ENCODE assay signal across 9 mouse cellular contexts in genomic region chr10:58383761-58384160, GRCm38 (mm10).
DNase-seq lines count a peak whose midpoint lies in the region; ATAC-seq and TF ChIP-seq lines count a peak whose summit lies in the region.
"Had no signal": no experiment of that assay in that cellular context is flagged by ENCODE, and none has a peak within 500 bp of the region (broad histone marks: within the 10 kb centered on the region; RNA-seq: fewer than 3 reads in every experiment).

No protein-coding gene starts in this region.

- intact Hi-C loops in gastrocnemius, adult 2 months (cut with DNase I): no loop called here

- no peak for TF ChIP-seq CTCF in gastrocnemius, adult 2 months (IDR thresholded peaks at IDR 0.05)
- no peak for TF ChIP-seq CTCF in cortical plate, adult 2 months (IDR thresholded peaks at IDR 0.05; ENCODE audit: extremely low read depth, insufficient read depth, low read length)
- TF ChIP-seq CTCF in olfactory bulb, adult 2 months (IDR thresholded peaks at IDR 0.05; ENCODE audit: insufficient read depth, low read depth, low read length): no peak
- no peak for TF ChIP-seq CTCF in liver, postnatal 0 days (IDR thresholded peaks at IDR 0.05; ENCODE audit: low read depth)

- no peak overlapping the region for H3K4me2 ChIP-seq in limb, embryonic 14.5 days (replicated peaks; ENCODE audit: low read depth, low read length, severe bottlenecking)
- no peak overlapping the region for H3K4me2 ChIP-seq in liver, postnatal 0 days (ENCODE audit: low read depth, low read length)

- H3K9me3 ChIP-seq in limb, embryonic 14.5 days (ENCODE audit: control insufficient read depth, low read length): no peaks in the 10 kb centered on the region
- no peaks in the 10 kb centered on the region for H3K9me3 ChIP-seq in limb, embryonic 10.5 days (replicated peaks)
- no peaks in the 10 kb centered on the region for H3K9me3 ChIP-seq in liver, postnatal 0 days (ENCODE audit: low read length)

- no peak for DNase-seq in gastrocnemius, adult 2 months
- no peak for DNase-seq in gastrocnemius, adult 8-10 months (ENCODE audit: low spot score in 2 of 2)
- DNase-seq in limb, embryonic 14.5 days (ENCODE audit: low spot score): no peak
- DNase-seq in limb, embryonic 10.5 days (ENCODE audit: low spot score): no peak
- no peak for DNase-seq in ovary, postnatal 36 days (ENCODE audit: low spot score)
- DNase-seq in liver, postnatal 0 days: no peak
- DNase-seq: lung, adult 2 months had no signal

- ATAC-seq in limb, embryonic 14.5 days (ENCODE audit: low FRiP score, low read depth): no peak
- ATAC-seq in liver, postnatal 0 days: no peak

- H3K27ac ChIP-seq in gastrocnemius, adult 2 months: peak overlapping the region; percentile 76
- peak overlapping the region; percentile 22; the same call in 1 of the 2 replicates for H3K27ac ChIP-seq in limb, embryonic 14.5 days (replicated peaks; ENCODE audit: low read depth, low read length)
- no peak overlapping the region for H3K27ac ChIP-seq in limb, embryonic 10.5 days
- H3K27ac ChIP-seq in cortical plate, adult 2 months (ENCODE audit: insufficient read depth, low read length): peak overlapping the region; percentile 73
- H3K27ac ChIP-seq in olfactory bulb, adult 2 months (ENCODE audit: insufficient read depth, low read depth, low read length): peak overlapping the region; percentile 100
- no peak overlapping the region for H3K27ac ChIP-seq in liver, postnatal 0 days (ENCODE audit: low read depth)

- no peaks in the 10 kb centered on the region for H3K27me3 ChIP-seq in limb, embryonic 14.5 days (ENCODE audit: control insufficient read depth, insufficient read depth, low read length)
- no peaks in the 10 kb centered on the region for H3K27me3 ChIP-seq in limb, embryonic 10.5 days (ENCODE audit: low read depth, poor library complexity, severe bottlenecking)
- H3K27me3 ChIP-seq in liver, postnatal 0 days (ENCODE audit: insufficient read depth, low read length): no peaks in the 10 kb centered on the region

- TF ChIP-seq EP300 in liver, postnatal 0 days (IDR thresholded peaks at IDR 0.05; ENCODE audit: low read depth): no peak

- no peak for TF ChIP-seq POLR2A in limb, embryonic 14.5 days (IDR thresholded peaks at IDR 0.05; ENCODE audit: borderline replicate concordance, extremely low read depth, insufficient read depth, insufficient read length)
- no peak for TF ChIP-seq POLR2A in cortical plate, adult 2 months (IDR thresholded peaks at IDR 0.05; ENCODE audit: extremely low read depth, insufficient read depth, low read length)
- TF ChIP-seq POLR2A in olfactory bulb, adult 2 months (IDR thresholded peaks at IDR 0.05; ENCODE audit: insufficient read depth, low read depth, low read length): no peak

- no peak overlapping the region; the same call in 1 of the 2 replicates for H3K4me3 ChIP-seq in gastrocnemius, adult 2 months
- no peak overlapping the region for H3K4me3 ChIP-seq in limb, embryonic 14.5 days (replicated peaks; ENCODE audit: low read length)
- no peak overlapping the region for H3K4me3 ChIP-seq in limb, embryonic 10.5 days
- H3K4me3 ChIP-seq in cortical plate, adult 2 months (ENCODE audit: insufficient read depth, low read length): no peak overlapping the region
- H3K4me3 ChIP-seq in olfactory bulb, adult 2 months (ENCODE audit: insufficient read depth, low read depth, low read length): no peak overlapping the region
- no peak overlapping the region for H3K4me3 ChIP-seq in liver, postnatal 0 days (ENCODE audit: low read depth, low read length)

- no peaks in the 10 kb centered on the region for H3K36me3 ChIP-seq in limb, embryonic 14.5 days (ENCODE audit: control insufficient read depth, insufficient read depth, low read length)
- no peaks in the 10 kb centered on the region for H3K36me3 ChIP-seq in limb, embryonic 10.5 days
- 0 out of 2 replicates have a peak, but pooled peaks cover 6% of the 10 kb centered on the region for H3K36me3 ChIP-seq in liver, postnatal 0 days (replicated peaks; ENCODE audit: insufficient read depth, low read length)

- H3K9ac ChIP-seq in limb, embryonic 14.5 days (ENCODE audit: low read depth, low read length, severe bottlenecking): no peak overlapping the region
- no peak overlapping the region for H3K9ac ChIP-seq in liver, postnatal 0 days (replicated peaks)

- peaks cover 21% of the 10 kb centered on the region for H3K4me1 ChIP-seq in limb, embryonic 14.5 days (ENCODE audit: control insufficient read depth, insufficient read depth, low read length)
- H3K4me1 ChIP-seq in limb, embryonic 10.5 days: peaks cover 24% of the 10 kb centered on the region
- peaks cover 21% of the 10 kb centered on the region for H3K4me1 ChIP-seq in cortical plate, adult 2 months (ENCODE audit: control insufficient read depth, insufficient read depth, low read length)
- peaks cover 7% of the 10 kb centered on the region for H3K4me1 ChIP-seq in olfactory bulb, adult 2 months (ENCODE audit: control insufficient read depth, insufficient read depth, low read length)
- peaks cover 19% of the 10 kb centered on the region for H3K4me1 ChIP-seq in liver, postnatal 0 days (ENCODE audit: insufficient read depth)

- 83% methylated on average over 2 of the region's 2 CpGs for WGBS in limb, embryonic 14.5 days
- 94% methylated on average over 2 of the region's 2 CpGs for WGBS in limb, embryonic 10.5 days
- WGBS in olfactory bulb, adult 2 months: 23% methylated on average over 2 of the region's 2 CpGs
- WGBS in liver, postnatal 0 days (ENCODE audit: insufficient replicate concordance): 86% methylated on average over 2 of the region's 2 CpGs

Comparison
In these comparisons a context has a peak if more than half of its experiments do, and no peak if none do; other contexts are left out.
1. H3K27ac ChIP-seq: peak in gastrocnemius, adult 2 months (single experiment), limb, embryonic 14.5 days (single experiment), cortical plate, adult 2 months (single experiment) and olfactory bulb, adult 2 months (single experiment); none in limb, embryonic 10.5 days (single experiment) and liver, postnatal 0 days (single experiment).